Mouse (Mus musculus) limb, embryonic 14.5 days (tissue): ENCODE results near the gene Babam1. TPM values are rescaled to one million over a fixed set of nuclear protein-coding genes. Genes with fewer than 3 reads are reported as not detected.

ENCODE experiments used
- ATAC-seq: fragments of 200-750 bp; cut with Nextera tagmentation; 2 replicates; pipeline ENCODE4 v1.8.0; 2017; ENCODE audit warnings: low read depth, moderate number of reproducible peaks, moderate TSS enrichment; ENCODE audit not compliant: low FRiP score
- DNase-seq: peaks from one replicate; pipeline ENCODE4 v3.0.0-alpha.2; 2015; ENCODE audit warnings: low spot score
- H3K27ac ChIP-seq: fragments of 300-500 bp; sonication (generic); replicated peaks from 2 replicates; pipeline ENCODE4 v1.5.1; 2014; ENCODE audit warnings: low read depth, mild to moderate bottlenecking, low read length, moderate library complexity, mixed read lengths
- H3K27me3 ChIP-seq: fragments of 300-500 bp; sonication (generic); 2 replicates; pipeline ENCODE4 v1.6.1; 2014; ENCODE audit warnings: low read length, mixed read lengths; ENCODE audit not compliant: control insufficient read depth, insufficient read depth
- H3K36me3 ChIP-seq: fragments of 300-500 bp; sonication (generic); 2 replicates; pipeline ENCODE4 v1.6.1; 2014; ENCODE audit warnings: mild to moderate bottlenecking, low read length, moderate library complexity, mixed read lengths; ENCODE audit not compliant: control insufficient read depth, insufficient read depth
- H3K4me1 ChIP-seq: fragments of 300-500 bp; sonication (generic); 2 replicates; pipeline ENCODE4 v1.6.1; 2014; ENCODE audit warnings: antibody characterized with exemption, low read length, mixed read lengths; ENCODE audit not compliant: control insufficient read depth, insufficient read depth
- H3K4me2 ChIP-seq: fragments of 300-500 bp; sonication (generic); replicated peaks from 2 replicates; pipeline ENCODE4 v1.6.1; 2014; ENCODE audit warnings: low read depth, mild to moderate bottlenecking, low read length, moderate library complexity; ENCODE audit not compliant: severe bottlenecking
- H3K4me3 ChIP-seq: fragments of 300-500 bp; sonication (generic); replicated peaks from 2 replicates; pipeline ENCODE4 v1.5.1; 2014; ENCODE audit warnings: low read length
- H3K9ac ChIP-seq: fragments of 300-500 bp; sonication (generic); 2 replicates; pipeline ENCODE4 v1.6.1; 2014; ENCODE audit warnings: mild to moderate bottlenecking, low read depth, low read length, moderate library complexity; ENCODE audit not compliant: severe bottlenecking
- H3K9me3 ChIP-seq: fragments of 300-500 bp; sonication (generic); 2 replicates; pipeline ENCODE4 v1.6.1; 2016; ENCODE audit warnings: low read length; ENCODE audit not compliant: control insufficient read depth
- POLR2A ChIP-seq: fragments of 200-500 bp; IDR thresholded peaks from 2 replicates; pipeline ENCODE4 v1.8.0; 2012; ENCODE audit warnings: inconsistent platforms, mild to moderate bottlenecking, moderate library complexity, borderline replicate concordance; ENCODE audit not compliant: insufficient read depth, insufficient read length; ENCODE audit errors: extremely low read depth
- WGBS: fragments of 180-500 bp; shearing (Covaris S2); extraction: QIAGEN DNeasy Blood & Tissue Kit; methylation state at CpG from one replicate; pipeline ENCODE4 v1.1.7; 2014; 5-methylcytosine and 5-hydroxymethylcytosine counted together
- polyA plus RNA-seq, 2 experiments: library from polyadenylated mRNA; depleted of rRNA in 1 of 2; stranded (reverse) in 1 of 2; unstranded in 1 of 2; fragments of >200 nt; fragmentation: Nextera tagmentation in 1 of 2; extraction: Ambion mirVana in 1 of 2; gene quantifications; 2 replicates each; pipeline versions ENCODE4 v1.2.1 to v1.2.3; 2012 to 2014

Babam1 gene
- polyA plus RNA-seq, 2 experiments, result 88.6 to 117 TPM

DNA sequence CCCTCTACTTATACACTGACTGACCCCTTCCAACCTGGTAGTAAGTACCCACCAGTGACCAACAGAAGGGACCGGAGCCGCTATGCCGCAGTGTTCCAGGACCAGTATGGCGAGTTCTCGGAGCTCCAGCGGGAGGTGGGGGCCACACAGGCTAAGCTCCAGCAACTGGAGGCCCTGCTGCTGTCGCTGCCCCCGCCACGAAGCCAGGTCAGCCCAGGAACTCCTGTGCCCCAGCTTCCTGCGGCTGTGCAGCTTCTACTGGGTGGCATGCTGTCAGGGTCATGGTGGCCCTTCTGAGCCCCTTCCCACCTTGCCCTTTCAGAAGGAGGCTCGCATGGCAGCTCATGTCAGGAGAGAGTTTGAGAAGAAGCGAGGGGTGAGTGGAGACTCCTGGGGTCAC is 24.2 kb upstream of the Babam1 start:
- Histone ChIP-seq H3K9me3 (no peaks in the 10 kb centered on the region), H3K36me3 (peaks cover 43% of the 10 kb centered on the region), H3K27ac (no peak overlapping the region), H3K4me1 (peaks cover 22% of the 10 kb centered on the region), H3K27me3 (no peaks in the 10 kb centered on the region), H3K4me3 (no peak overlapping the region), H3K4me2 (no peak overlapping the region), H3K9ac (no peak overlapping the region)
- WGBS, result 89% methylated on average over 9 of the region's 12 CpGs
- TF ChIP-seq POLR2A, result no peak
- ATAC-seq, result no peak
- DNase-seq, result no peak

DNA sequence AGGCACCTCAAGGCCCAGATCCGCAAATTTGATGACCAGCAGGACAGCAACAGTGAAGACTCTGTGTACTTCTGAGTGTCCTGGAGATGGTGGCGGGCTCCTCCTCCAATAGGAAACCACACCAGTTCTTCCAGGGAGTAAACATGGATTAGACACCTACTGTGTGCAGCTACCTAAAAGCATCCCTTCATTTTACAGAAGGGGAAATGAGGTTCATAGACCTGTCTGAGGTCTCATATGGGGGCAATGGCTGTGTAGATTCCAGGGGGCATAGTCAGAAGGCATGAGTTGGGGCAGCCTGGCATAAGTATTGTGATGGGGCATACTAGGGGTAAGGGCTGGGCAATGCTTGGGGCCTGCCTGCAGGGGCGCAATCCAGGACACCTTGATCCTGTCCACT is 23.7 kb upstream of the Babam1 start:
- H3K27me3 ChIP-seq, result no peaks in the 10 kb centered on the region
- peaks cover 17% of the 10 kb centered on the region for H3K4me1 ChIP-seq
- H3K27ac ChIP-seq, result no peak overlapping the region
- no peak for ATAC-seq
- peaks cover 48% of the 10 kb centered on the region for H3K36me3 ChIP-seq
- H3K4me2 ChIP-seq, result no peak overlapping the region
- no peak for DNase-seq
- H3K9me3 ChIP-seq, result no peaks in the 10 kb centered on the region
- WGBS, result 96% methylated on average over 3 of the region's 3 CpGs
- no peak overlapping the region for H3K9ac ChIP-seq
- TF ChIP-seq POLR2A, result no peak
- no peak overlapping the region for H3K4me3 ChIP-seq

GRCm38 (mm10) chr8:71374616-71375206 is 21.9 kb upstream of the Babam1 start:
- TF ChIP-seq POLR2A, result no peak
- Histone ChIP-seq H3K4me1 (peaks cover 21% of the 10 kb centered on the region), H3K4me3 (no peak overlapping the region), H3K9ac (no peak overlapping the region), H3K4me2 (no peak overlapping the region), H3K36me3 (peaks cover 38% of the 10 kb centered on the region), H3K27ac (no peak overlapping the region), H3K9me3 (no peaks in the 10 kb centered on the region), H3K27me3 (no peaks in the 10 kb centered on the region)
- DNase-seq, result no peak
- WGBS, result 75% methylated on average over 17 of the region's 17 CpGs
- no peak for ATAC-seq

GRCm38 (mm10) chr8:71375581-71376422 is 20.9 kb upstream of the Babam1 start:
- H3K4me3 ChIP-seq, result peak overlapping the region; percentile 34
- no peak for TF ChIP-seq POLR2A
- no peaks in the 10 kb centered on the region for H3K9me3 ChIP-seq
- H3K9ac ChIP-seq, result peak overlapping the region; percentile 43
- H3K27me3 ChIP-seq, result no peaks in the 10 kb centered on the region
- WGBS, result 5% methylated on average over 65 of the region's 74 CpGs
- H3K4me2 ChIP-seq, result peak overlapping the region; percentile 65
- no peak overlapping the region; the same call in 1 of the 2 replicates for H3K27ac ChIP-seq
- H3K4me1 ChIP-seq, result peaks cover 29% of the 10 kb centered on the region
- peak; percentile 61 for DNase-seq
- H3K36me3 ChIP-seq, result peaks cover 36% of the 10 kb centered on the region
- ATAC-seq, result no peak

DNA sequence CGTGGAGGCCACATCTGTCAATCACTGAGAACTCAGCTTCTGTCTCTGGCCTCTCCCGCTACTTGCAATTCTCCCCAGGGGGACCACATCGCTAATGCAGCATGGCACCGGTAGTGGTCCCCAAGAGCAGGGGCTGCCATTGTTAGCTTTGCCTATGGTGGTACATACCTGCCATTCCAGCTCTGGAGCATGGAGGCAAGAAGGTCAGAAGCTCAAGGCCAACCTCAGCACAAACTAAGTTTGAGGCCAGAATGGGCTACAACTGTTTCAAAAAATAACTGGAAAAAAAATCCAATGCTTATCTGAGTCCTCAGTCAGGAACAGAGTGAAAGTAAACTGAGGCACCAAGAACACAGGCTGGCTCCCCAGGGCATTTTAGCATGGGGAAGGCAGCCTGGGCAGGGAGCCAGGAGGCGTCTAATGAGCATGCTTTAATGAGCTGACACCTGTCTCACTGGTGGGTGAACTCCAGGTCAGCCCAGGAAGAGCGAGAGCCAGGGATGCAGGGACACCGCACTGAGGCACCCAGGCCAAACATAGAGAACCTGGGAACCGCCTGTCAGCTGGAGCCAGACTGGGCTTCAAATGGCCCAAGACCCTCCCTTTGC is 20.1 kb upstream of the Babam1 start:
- H3K36me3 ChIP-seq, result peaks cover 36% of the 10 kb centered on the region
- peak overlapping the region; percentile 65 for H3K4me2 ChIP-seq
- peak overlapping the region; percentile 34 for H3K4me3 ChIP-seq
- WGBS, result 42% methylated on average over 8 of the region's 8 CpGs
- H3K27ac ChIP-seq, result no peak overlapping the region
- peaks cover 28% of the 10 kb centered on the region for H3K4me1 ChIP-seq
- no peaks in the 10 kb centered on the region for H3K9me3 ChIP-seq
- H3K27me3 ChIP-seq, result no peaks in the 10 kb centered on the region
- TF ChIP-seq POLR2A, result no peak
- H3K9ac ChIP-seq, result peak overlapping the region; percentile 43
- no peak for ATAC-seq
- no peak for DNase-seq
